Mouse (Mus musculus): ENCODE data around the gene Rab21. TPM values are rescaled to one million over a fixed set of nuclear protein-coding genes. Genes with fewer than 3 reads are reported as not detected.

Rab21 gene
- total RNA-seq (2023), result 10 to 100 TPM; 61.5 to 64.3 TPM

DNA sequence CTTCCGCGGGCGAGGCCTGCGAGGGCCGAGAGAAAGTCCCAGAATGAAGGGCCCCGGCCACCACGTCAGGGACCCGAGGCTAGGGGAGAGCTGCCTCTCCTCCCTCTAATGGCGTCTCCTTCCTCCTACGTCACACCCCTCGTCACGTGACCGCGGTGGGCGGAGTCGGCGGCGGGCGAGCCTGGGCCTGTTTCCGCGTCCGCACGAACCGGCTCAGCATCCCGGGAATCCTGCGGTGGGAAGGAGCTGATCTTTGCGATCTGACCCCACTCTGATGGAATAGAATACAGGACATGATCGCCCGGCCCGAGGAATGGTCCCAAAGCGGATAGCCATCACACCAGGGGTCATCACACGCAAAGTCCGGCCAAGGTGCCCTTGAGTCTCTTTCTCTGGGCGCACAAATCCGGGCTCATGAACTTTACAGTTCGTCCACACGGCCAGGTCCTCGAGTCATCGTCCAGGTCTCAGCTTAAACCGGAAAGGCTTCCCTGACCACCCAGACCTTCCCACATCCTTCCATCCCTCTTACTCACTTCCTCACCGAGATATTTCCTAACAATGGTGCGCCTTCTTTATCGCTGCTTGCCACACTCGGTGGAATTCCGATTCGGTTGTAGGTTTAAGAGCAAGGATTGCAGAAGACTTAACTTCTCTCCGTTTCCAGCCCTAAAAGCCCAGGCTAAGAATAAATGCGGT lies at the start of gene Rab21:
TSS of gene Rab21 (minus strand) at position 122 of the 699 bp plus-strand sequence.

DNA sequence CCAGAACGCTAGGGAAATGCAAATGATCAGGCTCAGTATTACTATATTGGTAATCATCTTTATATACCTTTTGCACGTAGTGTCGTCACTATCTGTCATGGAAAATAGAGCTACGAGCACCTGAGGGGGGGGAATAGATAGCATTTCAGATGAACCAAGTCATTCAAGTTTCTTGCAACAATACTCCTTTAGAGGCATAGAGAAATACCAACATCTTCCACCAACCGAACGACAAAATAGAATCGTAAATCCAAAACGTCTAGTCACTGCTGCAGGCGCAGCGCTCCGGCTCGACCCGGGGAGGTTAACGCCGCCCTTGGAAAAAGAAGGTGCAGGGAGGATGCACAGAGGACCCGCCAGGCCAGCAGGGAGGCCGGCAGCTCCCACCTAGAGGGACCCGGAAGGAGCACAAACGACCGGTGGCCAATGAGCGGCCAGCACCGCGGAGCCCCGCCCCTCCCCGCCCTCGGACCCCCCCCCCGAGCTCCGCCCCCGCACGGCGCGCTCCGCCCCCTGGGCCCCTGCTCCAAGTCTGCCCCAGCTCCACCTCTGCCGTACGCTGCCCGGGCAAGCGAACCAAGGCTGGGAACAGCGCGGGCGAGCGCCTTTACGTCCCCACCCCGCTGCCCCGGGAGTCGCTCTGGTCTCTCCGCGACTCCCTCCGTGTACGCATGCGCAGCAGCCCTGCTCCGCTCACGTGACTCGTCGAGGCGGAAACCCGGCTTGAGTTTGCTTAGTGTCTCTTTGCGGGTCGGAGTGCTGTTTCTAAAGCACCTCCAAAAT lies 46.6 kb upstream of the Rab21 start, which contains the start of gene Tmem19:
TSS of gene Tmem19 (minus strand) at position 662 of the 783 bp plus-strand sequence.

DNA sequence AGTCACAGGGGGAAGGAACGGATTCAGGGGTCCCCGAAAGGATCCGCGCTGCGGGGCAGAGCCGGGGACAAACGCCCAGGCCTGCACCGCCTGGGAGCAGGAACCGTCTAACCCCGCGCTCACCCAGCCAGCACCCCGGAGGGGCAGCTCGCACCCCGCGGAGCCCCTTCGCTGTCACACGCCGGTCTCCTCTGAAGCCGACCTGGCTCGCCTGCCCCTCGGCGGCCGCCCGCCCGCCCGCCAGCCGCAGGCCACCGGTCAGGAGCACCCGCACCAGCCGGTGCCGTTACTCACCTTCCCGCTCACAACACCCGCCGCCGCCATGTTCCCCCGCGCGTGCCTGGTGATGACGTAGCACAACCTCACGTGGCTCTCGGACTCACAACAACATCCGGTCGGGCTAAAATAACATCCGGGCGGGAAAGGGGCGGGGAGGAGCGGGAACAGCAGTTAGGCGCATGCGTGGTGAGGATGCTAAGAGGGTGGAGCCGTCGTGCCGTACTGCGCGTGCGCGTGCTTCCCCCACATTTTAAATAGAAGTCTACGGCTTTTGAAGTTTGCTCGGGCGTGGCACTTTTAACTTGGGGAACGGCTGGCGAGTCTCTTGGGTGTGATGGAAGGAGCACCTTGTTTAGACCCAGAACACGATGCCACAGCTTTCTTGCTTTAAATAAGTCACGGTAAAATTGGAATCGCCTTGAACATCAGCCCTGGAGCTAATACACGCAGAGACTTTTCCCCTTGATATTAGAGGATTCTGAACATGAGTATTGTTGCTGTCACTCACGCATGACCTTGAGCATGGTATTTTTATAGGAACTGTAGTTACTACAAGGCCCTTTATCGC lies 64.1 kb downstream of the Rab21 start, which contains the start of gene Tbc1d15:
TSS of gene Tbc1d15 (minus strand) at position 380 of the 847 bp plus-strand sequence.

Other genes starting within 250 kb of the Rab21 start
- gene Tph2, start 130.6 kb downstream of the Rab21 start, total RNA-seq (2023), result not detected
- 100 to 1,000 TPM in 1 of 2 experiments, 10 to 100 TPM in 1; 87.5 to 121 TPM for gene Tbc1d15, start 64.1 kb downstream of the Rab21 start, total RNA-seq (2023)
- 10 to 100 TPM; 33.1 to 35.5 TPM for gene Tmem19, start 46.9 kb upstream of the Rab21 start, total RNA-seq (2023)
- 10 to 100 TPM in 1 of 2 experiments, 1 to 10 TPM in 1; 8.7 to 12.6 TPM for gene Thap2, start 68.8 kb upstream of the Rab21 start, total RNA-seq (2023)
- 10 to 100 TPM; 81.7 to 88.9 TPM for gene Zfc3h1, start 69.4 kb upstream of the Rab21 start, total RNA-seq (2023)